Mouse (Mus musculus): Measurements from ENCODE around the gene Sycn. TPM values are rescaled to one million over a fixed set of nuclear protein-coding genes. Genes with fewer than 3 reads are reported as not detected.
"Not testable (repeated sequence)": the region's sequence is repeated elsewhere in the genome, so short reads cannot be mapped to it uniquely, and the experiment has no call there.

Sycn gene
- not detected in 2 replicates for polyA plus RNA-seq (2016; fragmentation: Nextera tagmentation; extraction: Ambion mirVana)

DNA sequence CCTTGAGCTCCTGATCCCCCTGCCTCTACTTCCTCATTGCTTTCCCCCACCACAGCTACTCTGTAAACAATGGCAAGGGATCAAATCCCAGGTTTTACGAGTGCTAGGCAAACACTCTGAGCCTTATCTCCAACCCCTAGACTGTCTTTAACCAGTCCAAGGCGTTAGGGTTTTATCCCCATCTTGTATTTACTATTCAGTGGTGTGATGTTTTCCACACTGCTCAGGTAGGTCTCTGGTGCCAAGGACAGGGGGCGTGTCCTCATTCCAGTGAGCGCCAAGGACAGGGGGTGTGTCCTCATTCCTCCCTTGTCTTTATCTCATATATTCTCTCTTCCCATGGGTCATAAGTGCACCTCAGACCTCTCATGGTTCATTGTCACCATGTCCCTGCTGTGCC lies at the start of gene Sycn:
Gene Sycn, plus strand, starts transcription at position 360 of the 400 bp plus-strand sequence.
- Histone ChIP-seq H3K4me3 (no peak within 1 kb of the TSS), H3K27me3 (replicated peaks; ENCODE audit: low read depth, poor library complexity, severe bottlenecking) (peaks cover 27% of the 10 kb centered on the region), H3K4me1 (peaks cover 21% of the 10 kb centered on the region), H3K27ac (replicated peaks) (no peak within 1 kb of the TSS), H3K9me3 (no peaks in the 10 kb centered on the region), H3K36me3 (replicated peaks) (no peaks in the 10 kb centered on the region)
- no peak for DNase-seq (ENCODE audit: low spot score)
- WGBS, result 84% methylated on average over 4 of the region's 4 CpGs

DNA sequence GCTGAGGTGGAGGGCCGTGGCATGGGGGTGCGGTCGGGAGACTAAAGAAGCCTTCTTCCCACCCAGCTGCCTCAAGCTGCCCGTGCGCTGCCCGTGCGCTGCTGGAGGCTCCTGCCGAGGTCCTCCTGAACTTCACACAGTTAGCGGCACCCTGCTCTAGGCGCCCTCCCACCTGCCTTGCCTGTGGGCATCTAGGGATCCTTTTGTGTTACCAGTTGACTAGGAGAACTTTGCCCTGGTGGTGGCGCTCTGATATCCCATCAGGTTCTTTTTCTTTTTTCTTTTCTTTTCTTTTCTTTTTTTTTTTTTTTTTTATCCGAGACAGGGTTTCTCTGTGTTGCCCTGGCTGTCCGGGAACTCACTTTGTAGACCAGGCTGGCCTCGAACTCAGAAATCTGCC lies 49.8 kb upstream of the Sycn start:
- Histone ChIP-seq H3K4me1 (peaks cover 15% of the 10 kb centered on the region), H3K36me3 (replicated peaks) (no peaks in the 10 kb centered on the region), H3K9me3 (no peaks in the 10 kb centered on the region), H3K27me3 (replicated peaks; ENCODE audit: low read depth, poor library complexity, severe bottlenecking) (peaks cover 28% of the 10 kb centered on the region), H3K4me3 (peak overlapping the region; percentile 8; the same call in 1 of the 2 replicates), H3K27ac (replicated peaks) (no peak overlapping the region)
- WGBS, result 30% methylated on average over 14 of the region's 14 CpGs
- DNase-seq (ENCODE audit: low spot score), result no peak

DNA sequence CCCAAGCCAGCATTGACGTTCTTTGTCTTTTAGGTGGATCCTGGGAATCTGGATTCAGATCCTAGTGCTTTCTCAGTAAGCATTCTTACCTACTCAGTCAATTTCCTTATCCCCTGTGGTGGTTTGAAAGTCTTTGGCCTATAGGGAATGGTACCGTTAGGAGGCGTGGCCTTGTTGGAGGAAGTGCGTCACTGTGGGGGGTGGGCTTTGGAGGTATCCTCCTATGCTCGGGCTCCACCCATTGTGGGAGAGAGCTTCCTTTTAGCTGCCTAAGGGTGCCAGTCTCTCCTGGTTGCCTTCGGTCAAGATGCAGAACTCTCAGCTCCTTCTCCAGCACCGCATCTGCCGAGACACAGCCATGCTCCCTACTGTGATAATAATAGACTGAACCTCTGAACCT lies 48.4 kb upstream of the Sycn start:
- Histone ChIP-seq H3K36me3 (replicated peaks) (no peaks in the 10 kb centered on the region), H3K27ac (replicated peaks) (no peak overlapping the region), H3K4me3 (no peak overlapping the region), H3K9me3 (no peaks in the 10 kb centered on the region), H3K4me1 (peaks cover 15% of the 10 kb centered on the region), H3K27me3 (replicated peaks; ENCODE audit: low read depth, poor library complexity, severe bottlenecking) (peaks cover 20% of the 10 kb centered on the region)
- no peak for DNase-seq (ENCODE audit: low spot score)
- 80% methylated on average over 8 of the region's 8 CpGs for WGBS

DNA sequence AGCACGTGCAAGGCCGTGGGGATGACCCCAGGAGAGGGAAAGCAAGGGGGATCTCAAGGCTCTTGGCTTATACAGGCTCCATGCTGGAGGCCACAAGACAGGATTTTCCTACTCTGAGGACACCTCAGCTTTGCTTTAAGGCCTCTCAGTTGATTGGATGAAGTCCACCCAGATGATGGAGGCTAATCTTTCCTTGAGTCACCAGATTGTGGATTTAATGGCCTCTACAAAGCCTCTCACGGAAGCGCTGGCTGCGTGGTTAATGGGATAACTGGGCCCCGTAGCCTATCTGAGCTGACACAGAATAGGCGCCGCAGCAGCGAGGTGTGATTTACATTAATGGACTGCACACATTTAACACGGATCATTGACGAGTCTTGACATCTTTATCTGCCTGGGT lies 45.3 kb upstream of the Sycn start:
- WGBS, result 86% methylated on average over 11 of the region's 11 CpGs
- Histone ChIP-seq H3K9me3 (no peaks in the 10 kb centered on the region; the same call in 1 of the 2 replicates), H3K4me1 (peaks cover 5% of the 10 kb centered on the region; the same call in 1 of the 2 replicates), H3K27me3 (replicated peaks; ENCODE audit: low read depth, poor library complexity, severe bottlenecking) (no peaks in the 10 kb centered on the region), H3K27ac (replicated peaks) (no peak overlapping the region), H3K4me3 (no peak overlapping the region), H3K36me3 (replicated peaks) (no peaks in the 10 kb centered on the region)
- DNase-seq (ENCODE audit: low spot score), result no peak

DNA sequence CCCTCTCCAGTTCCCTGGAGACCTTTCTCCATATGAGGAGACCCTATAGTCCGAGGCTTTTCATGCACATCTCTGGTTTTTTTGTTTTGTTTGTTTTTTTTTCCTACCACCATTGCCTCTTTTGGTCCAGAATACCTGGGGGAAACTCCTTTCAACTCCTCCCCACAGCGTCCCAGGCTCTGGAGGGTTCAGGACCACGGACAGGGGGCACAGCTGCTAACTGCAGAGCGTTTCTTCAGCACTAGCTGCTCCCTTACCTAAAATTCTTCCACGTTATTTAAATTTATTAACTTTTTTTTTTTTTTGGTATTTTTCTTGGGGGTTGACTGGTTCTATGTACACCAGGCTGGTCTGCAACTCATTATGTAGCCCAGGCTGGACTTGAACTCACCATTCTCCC lies 35.1 kb upstream of the Sycn start:
- WGBS, result 10% methylated on average over 5 of the region's 5 CpGs
- peaks cover 7% of the 10 kb centered on the region; the same call in 1 of the 2 replicates for H3K9me3 ChIP-seq

DNA sequence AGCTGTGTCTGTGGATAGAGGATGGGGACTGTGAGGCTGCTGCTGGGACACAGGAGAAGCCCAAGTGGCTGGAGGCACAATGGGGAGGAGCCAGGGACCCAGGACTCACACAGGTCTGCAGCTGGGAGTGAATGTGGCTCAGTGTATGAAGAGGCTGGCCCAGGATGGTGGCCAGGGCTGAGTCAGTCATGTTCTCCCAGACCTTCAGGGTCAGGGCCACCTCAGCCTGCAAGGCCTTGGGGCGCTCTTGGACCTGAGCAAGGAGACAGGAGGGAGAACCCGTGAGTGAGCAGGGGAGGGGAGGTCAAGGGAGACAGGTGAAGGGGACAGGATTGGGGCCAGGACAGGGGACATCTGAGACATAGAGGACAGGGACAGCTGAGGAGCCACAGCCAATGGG lies 31.6 kb upstream of the Sycn start:
- not testable (repeated sequence) for DNase-seq (ENCODE audit: low spot score); H3K36me3 ChIP-seq (replicated peaks); H3K27ac ChIP-seq (replicated peaks); H3K4me1 ChIP-seq; H3K9me3 ChIP-seq; H3K4me3 ChIP-seq; H3K27me3 ChIP-seq (replicated peaks; ENCODE audit: low read depth, poor library complexity, severe bottlenecking)
- WGBS, result 70% methylated on average over 2 of the region's 2 CpGs

More for the DNA sequence above, 35.1 kb upstream of the Sycn start:
- no peak overlapping the region for H3K27ac ChIP-seq (replicated peaks)
- no peak overlapping the region for H3K4me3 ChIP-seq
- no peaks in the 10 kb centered on the region for H3K27me3 ChIP-seq (replicated peaks; ENCODE audit: low read depth, poor library complexity, severe bottlenecking)
- H3K4me1 ChIP-seq, result no peaks in the 10 kb centered on the region
- DNase-seq (ENCODE audit: low spot score), result peak; percentile 63
- no peaks in the 10 kb centered on the region for H3K36me3 ChIP-seq (replicated peaks)

DNA sequence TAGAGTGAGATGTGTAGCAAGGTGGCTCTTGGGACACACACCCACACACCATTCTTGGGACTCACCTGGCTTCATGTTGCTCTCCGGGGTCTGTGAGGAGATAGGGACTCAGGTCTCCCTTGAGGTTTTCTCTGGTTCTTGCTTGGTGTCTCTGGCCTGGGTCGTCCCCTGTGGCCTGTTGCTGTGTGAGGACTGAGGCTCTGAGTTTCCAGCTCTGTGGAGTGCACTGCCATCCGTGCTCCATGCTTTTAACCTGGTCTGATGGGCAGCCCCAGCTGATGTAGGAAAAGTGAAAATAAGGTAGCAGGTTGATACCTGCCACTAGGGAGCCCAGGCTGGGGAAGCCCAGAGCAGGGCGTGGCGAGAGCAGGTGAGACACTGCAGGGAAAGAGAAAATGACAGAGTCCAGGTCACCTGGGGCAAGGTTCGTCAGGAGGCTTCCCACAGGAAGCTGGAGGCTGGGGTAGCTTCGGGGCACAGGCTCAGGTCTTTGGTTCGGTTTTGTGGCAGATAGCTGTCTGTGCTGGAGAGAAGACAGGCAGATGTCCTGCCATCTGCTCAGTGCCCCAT lies 30.2 kb upstream of the Sycn start, which contains the start of gene Ifnl2:
Gene Ifnl2, minus strand, starts transcription at position 51 of the 570 bp plus-strand sequence.
- WGBS, result 65% methylated on average over 8 of the region's 8 CpGs
- DNase-seq (ENCODE audit: low spot score); H3K4me1 ChIP-seq: not testable (repeated sequence)

DNA sequence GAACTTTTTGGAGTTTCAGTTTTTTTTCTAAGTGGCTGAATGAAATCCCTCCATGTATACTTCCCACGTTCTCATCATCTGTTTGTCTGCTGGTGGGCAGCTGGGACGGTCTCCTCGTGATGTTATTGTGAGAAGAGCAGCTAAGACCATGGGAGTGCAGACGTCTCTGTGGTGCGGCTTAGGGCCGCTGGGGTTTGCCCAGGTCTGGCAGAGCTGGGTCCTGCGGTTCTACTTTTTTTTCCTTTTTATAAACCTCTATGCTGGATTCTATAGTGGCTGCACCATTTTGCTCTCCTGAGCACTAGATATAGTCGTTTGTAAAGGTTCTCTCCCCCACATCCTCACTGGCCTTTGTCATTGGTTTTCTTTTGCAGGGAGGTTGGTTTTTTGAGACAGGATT lies 29.2 kb upstream of the Sycn start:
- Histone ChIP-seq H3K4me3 (no peak overlapping the region), H3K4me1 (no peaks in the 10 kb centered on the region), H3K36me3 (replicated peaks) (no peaks in the 10 kb centered on the region), H3K27me3 (replicated peaks; ENCODE audit: low read depth, poor library complexity, severe bottlenecking) (no peaks in the 10 kb centered on the region), H3K27ac (replicated peaks) (no peak overlapping the region), H3K9me3 (no peaks in the 10 kb centered on the region)
- no peak for DNase-seq (ENCODE audit: low spot score)
- WGBS, result 72% methylated on average over 8 of the region's 8 CpGs

More for the DNA sequence above, 30.2 kb upstream of the Sycn start, which contains the start of gene Ifnl2:
- H3K27me3 ChIP-seq (replicated peaks; ENCODE audit: low read depth, poor library complexity, severe bottlenecking); H3K36me3 ChIP-seq (replicated peaks); H3K4me3 ChIP-seq; H3K27ac ChIP-seq (replicated peaks); H3K9me3 ChIP-seq: not testable (repeated sequence)

DNA sequence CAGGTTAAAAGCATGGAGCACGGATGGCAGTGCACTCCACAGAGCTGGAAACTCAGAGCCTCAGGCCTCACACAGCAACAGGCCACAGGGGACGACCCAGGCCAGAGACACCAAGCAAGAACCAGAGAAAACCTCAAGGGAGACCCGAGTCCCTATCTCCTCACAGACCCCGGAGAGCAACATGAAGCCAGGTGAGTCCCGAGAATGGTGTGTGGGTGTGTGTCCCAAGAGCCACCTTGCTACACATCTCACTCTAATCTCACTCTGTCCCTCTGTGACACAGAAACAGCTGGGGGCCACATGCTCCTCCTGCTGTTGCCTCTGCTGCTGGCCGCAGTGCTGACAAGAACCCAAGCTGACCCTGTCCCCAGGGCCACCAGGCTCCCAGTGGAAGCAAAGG lies 18.1 kb upstream of the Sycn start, which contains the start of gene Ifnl3:
Gene Ifnl3, plus strand, starts transcription at position 301 of the 400 bp plus-strand sequence.
- not testable (repeated sequence) for H3K36me3 ChIP-seq (replicated peaks); DNase-seq (ENCODE audit: low spot score); H3K27ac ChIP-seq (replicated peaks); H3K27me3 ChIP-seq (replicated peaks; ENCODE audit: low read depth, poor library complexity, severe bottlenecking); H3K4me1 ChIP-seq; H3K4me3 ChIP-seq; H3K9me3 ChIP-seq
- WGBS, result 76% methylated on average over 5 of the region's 6 CpGs

DNA sequence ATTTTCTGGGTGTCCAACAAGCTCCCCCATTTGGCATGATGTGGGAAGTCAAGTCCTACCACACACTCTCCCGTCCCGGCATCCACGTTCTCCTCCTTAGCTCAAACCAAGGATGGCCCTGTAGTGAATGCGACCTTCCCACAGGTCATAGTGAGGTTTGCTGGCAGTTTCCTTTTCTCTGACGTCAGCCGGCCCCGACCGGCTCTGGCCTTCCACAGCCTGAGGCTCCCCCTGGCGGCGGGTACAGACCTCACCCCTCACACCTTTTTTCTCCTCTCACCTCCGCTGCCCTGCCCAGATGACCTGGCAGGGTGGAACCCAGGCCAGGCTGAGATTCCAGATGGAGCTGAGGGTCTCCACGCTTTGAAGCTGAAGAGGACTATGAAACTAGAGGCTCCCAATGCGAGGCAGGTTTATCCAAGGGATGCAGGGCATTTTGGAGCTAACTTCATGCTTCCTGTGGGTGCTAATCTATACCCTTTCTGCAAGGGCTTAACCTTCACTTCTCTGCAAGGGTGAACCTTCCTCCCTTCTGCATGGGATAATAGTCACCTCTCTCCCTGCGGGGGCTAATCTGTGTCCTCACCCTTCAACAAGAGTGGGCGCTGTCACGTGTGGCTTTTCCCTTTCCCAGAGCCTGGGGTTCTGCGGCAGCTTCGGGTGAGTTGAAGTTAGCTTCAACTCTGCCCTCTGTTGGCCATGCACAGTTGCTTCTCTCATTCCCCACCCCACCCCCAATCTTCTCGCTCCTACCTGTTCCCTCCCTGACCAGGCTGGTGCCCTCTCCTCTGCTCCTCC lies 12.6 kb upstream of the Sycn start:
- Histone ChIP-seq H3K36me3 (replicated peaks) (no peaks in the 10 kb centered on the region), H3K4me3 (no peak overlapping the region), H3K27ac (replicated peaks) (no peak overlapping the region), H3K27me3 (replicated peaks; ENCODE audit: low read depth, poor library complexity, severe bottlenecking) (peaks cover 5% of the 10 kb centered on the region; the same call in 1 of the 2 replicates), H3K9me3 (no peaks in the 10 kb centered on the region), H3K4me1 (peaks cover 7% of the 10 kb centered on the region)
- peak; percentile 88 for DNase-seq (ENCODE audit: low spot score)
- 5% methylated on average over 19 of the region's 19 CpGs for WGBS

DNA sequence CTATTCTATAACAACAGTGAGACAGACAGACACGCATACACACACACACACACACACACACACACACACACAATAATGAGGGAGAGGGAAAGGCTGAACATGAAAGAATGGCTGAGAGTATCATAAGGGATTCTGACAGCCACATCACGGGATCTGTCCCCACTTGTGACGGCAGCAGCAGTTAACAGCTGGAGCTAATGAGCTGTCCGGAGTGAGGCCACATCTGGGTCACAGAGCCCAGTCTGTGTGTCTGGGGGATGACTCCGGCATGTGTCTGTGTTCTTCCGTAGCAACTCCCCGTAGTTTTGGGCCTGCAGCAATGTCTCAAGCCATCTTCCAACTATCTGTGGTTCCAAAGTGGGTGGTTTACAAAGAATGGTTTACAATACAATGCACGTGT lies 8.7 kb upstream of the Sycn start:
- H3K4me3 ChIP-seq, result no peak overlapping the region
- WGBS, result 59% methylated on average over 8 of the region's 8 CpGs
- peaks cover 7% of the 10 kb centered on the region for H3K4me1 ChIP-seq
- H3K36me3 ChIP-seq (replicated peaks), result no peaks in the 10 kb centered on the region
- peaks cover 5% of the 10 kb centered on the region; the same call in 1 of the 2 replicates for H3K27me3 ChIP-seq (replicated peaks; ENCODE audit: low read depth, poor library complexity, severe bottlenecking)
- no peaks in the 10 kb centered on the region for H3K9me3 ChIP-seq
- H3K27ac ChIP-seq (replicated peaks), result no peak overlapping the region
- no peak for DNase-seq (ENCODE audit: low spot score)

DNA sequence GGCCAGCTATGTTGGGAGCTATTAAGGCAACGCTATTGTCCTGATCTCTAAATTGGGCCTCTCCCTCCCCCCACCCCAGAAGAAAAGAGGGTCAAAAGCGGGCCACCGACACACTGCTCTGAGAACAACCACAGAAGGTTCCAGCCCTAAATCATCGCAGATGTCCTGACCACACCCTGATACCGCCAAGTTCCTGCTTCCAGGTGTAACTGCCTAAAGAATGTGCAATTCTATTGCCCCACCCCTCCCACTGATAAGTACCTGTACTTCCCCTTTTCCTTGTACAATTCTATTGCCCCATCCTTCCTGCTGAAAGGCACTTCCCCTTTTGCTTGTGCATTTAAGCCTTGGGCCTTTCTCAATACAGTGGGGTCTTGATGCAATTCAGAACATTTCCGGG lies 1.8 kb upstream of the Sycn start:
- not testable (repeated sequence) for H3K27ac ChIP-seq (replicated peaks); DNase-seq (ENCODE audit: low spot score); H3K4me3 ChIP-seq; H3K9me3 ChIP-seq; H3K4me1 ChIP-seq; H3K36me3 ChIP-seq (replicated peaks)
- H3K27me3 ChIP-seq (replicated peaks; ENCODE audit: low read depth, poor library complexity, severe bottlenecking), result peaks cover 11% of the 10 kb centered on the region
- 89% methylated on average over 6 of the region's 6 CpGs for WGBS

Data from embryonic facial prominence, embryonic 10.5 days (tissue).